Mouse (Mus musculus): ENCODE data around the gene BC005537. TPM values are rescaled to one million over a fixed set of nuclear protein-coding genes. Genes with fewer than 3 reads are reported as not detected.

The BC005537 gene
- polyA plus RNA-seq, 1 experiment from 2014 or later: 43.7 TPM

- no peak for DNase-seq (ENCODE audit: low spot score)
- ATAC-seq (ENCODE audit: low FRiP score): no peak
- Histone ChIP-seq H3K4me2 (replicated peaks) (no peak overlapping the region), H3K27me3 (ENCODE audit: control insufficient read depth, insufficient read depth, low read length) (no peaks in the 10 kb centered on the region), H3K27ac (no peak overlapping the region), H3K4me1 (replicated peaks; ENCODE audit: control insufficient read depth, insufficient read depth, low read length) (no peaks in the 10 kb centered on the region), H3K9ac (no peak overlapping the region), H3K4me3 (replicated peaks; ENCODE audit: low read length) (no peak overlapping the region), H3K36me3 (replicated peaks; ENCODE audit: control insufficient read depth, insufficient read depth) (0 out of 2 replicates have a peak, but pooled peaks cover under 1% of the 10 kb centered on the region), H3K9me3 (ENCODE audit: control insufficient read depth, low read length) (no peaks in the 10 kb centered on the region)
- WGBS: 93% methylated on average over 2 of the region's 2 CpGs
Measured at GRCm38 (mm10) chr13:24851989-24852388, 50.5 kb downstream of the BC005537 start.

DNA sequence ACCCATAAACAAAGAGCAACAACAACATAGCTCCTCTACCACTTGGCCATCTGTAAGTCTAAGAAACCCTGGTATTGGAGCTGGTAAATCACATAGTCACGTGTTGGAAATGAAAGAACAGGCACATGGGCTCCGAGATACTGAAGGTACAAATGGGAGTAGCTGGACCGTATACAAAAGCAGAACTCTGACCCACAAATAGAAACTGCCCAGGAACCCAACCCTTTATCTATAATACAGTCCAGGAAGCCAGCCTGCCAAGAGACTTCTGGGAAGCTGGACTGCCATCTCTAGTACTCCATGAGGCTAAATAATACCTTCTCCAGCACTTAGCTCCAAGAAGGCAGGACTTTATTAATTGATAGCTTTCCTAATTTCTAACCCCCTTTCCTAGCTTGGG lies 51.1 kb downstream of the BC005537 start:
- Histone ChIP-seq H3K9me3 (ENCODE audit: control insufficient read depth, low read length) (no peaks in the 10 kb centered on the region), H3K36me3 (replicated peaks; ENCODE audit: control insufficient read depth, insufficient read depth) (0 out of 2 replicates have a peak, but pooled peaks cover 6% of the 10 kb centered on the region), H3K9ac (no peak overlapping the region), H3K27ac (no peak overlapping the region), H3K27me3 (ENCODE audit: control insufficient read depth, insufficient read depth, low read length) (no peaks in the 10 kb centered on the region), H3K4me1 (replicated peaks; ENCODE audit: control insufficient read depth, insufficient read depth, low read length) (no peaks in the 10 kb centered on the region), H3K4me3 (replicated peaks; ENCODE audit: low read length) (no peak overlapping the region), H3K4me2 (replicated peaks) (no peak overlapping the region)
- WGBS: 89% methylated on average over 3 of the region's 3 CpGs
- ATAC-seq (ENCODE audit: low FRiP score) (no peak), DNase-seq (ENCODE audit: low spot score) (no peak)

DNA sequence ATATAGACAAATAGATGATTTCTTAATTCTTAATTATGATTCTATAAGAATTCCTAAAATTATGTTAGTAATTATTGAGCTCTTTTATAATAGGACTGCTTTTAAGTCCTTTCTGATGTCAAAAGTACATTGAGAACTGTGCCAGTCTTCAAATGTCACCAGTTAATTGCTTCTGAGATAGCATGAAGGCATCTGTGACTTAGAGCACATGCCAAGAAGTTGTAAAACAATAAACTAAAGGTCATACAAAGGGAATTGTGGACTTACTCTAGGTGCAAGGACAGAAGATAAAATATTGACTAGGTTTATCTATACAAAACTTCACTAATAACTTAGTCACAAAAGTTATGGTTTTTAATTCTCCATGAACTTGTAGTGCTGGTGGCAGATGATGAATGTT lies 57.7 kb downstream of the BC005537 start:
- no peaks in the 10 kb centered on the region for H3K27me3 ChIP-seq (ENCODE audit: control insufficient read depth, insufficient read depth, low read length)
- H3K4me1 ChIP-seq (replicated peaks; ENCODE audit: control insufficient read depth, insufficient read depth, low read length): no peaks in the 10 kb centered on the region
- no peak for DNase-seq (ENCODE audit: low spot score)
- H3K9ac ChIP-seq: no peak overlapping the region
- H3K27ac ChIP-seq: no peak overlapping the region
- no peak overlapping the region for H3K4me3 ChIP-seq (replicated peaks; ENCODE audit: low read length)
- H3K9me3 ChIP-seq (ENCODE audit: control insufficient read depth, low read length): no peaks in the 10 kb centered on the region
- H3K4me2 ChIP-seq (replicated peaks): no peak overlapping the region
- H3K36me3 ChIP-seq (replicated peaks; ENCODE audit: control insufficient read depth, insufficient read depth): 0 out of 2 replicates have a peak, but pooled peaks cover 6% of the 10 kb centered on the region
- no peak for ATAC-seq (ENCODE audit: low FRiP score)

DNA sequence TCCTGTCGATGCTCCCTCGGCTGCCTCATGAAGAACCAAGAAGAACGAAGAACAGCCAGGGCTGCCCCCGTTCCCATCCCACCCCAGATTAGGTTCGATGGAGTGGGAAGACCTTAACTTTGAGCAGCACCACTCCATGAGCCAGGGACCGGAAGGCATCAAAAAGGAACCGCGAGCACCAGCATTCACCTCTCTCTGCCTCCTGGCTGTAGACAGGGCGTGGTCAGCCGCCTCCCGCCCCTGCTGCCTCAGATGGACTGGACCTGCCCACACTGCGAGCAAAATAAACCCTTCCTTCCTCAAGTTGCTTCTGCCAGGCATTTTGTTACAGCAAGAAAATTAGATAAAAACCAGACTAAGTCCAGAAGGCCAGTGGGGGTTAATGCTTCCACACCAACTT lies 59.6 kb downstream of the BC005537 start:
- WGBS: 79% methylated on average over 12 of the region's 12 CpGs
- Histone ChIP-seq H3K4me1 (replicated peaks; ENCODE audit: control insufficient read depth, insufficient read depth, low read length) (no peaks in the 10 kb centered on the region), H3K27me3 (ENCODE audit: control insufficient read depth, insufficient read depth, low read length) (no peaks in the 10 kb centered on the region), H3K4me2 (replicated peaks) (no peak overlapping the region), H3K4me3 (replicated peaks; ENCODE audit: low read length) (no peak overlapping the region), H3K36me3 (replicated peaks; ENCODE audit: control insufficient read depth, insufficient read depth) (0 out of 2 replicates have a peak, but pooled peaks cover 6% of the 10 kb centered on the region), H3K9me3 (ENCODE audit: control insufficient read depth, low read length) (no peaks in the 10 kb centered on the region), H3K27ac (no peak overlapping the region), H3K9ac (no peak overlapping the region)
- ATAC-seq (ENCODE audit: low FRiP score): no peak
- DNase-seq (ENCODE audit: low spot score): no peak

- Histone ChIP-seq H3K27ac (no peak overlapping the region), H3K4me1 (replicated peaks; ENCODE audit: control insufficient read depth, insufficient read depth, low read length) (no peaks in the 10 kb centered on the region), H3K4me2 (replicated peaks) (no peak overlapping the region), H3K27me3 (ENCODE audit: control insufficient read depth, insufficient read depth, low read length) (no peaks in the 10 kb centered on the region), H3K36me3 (replicated peaks; ENCODE audit: control insufficient read depth, insufficient read depth) (0 out of 2 replicates have a peak, but pooled peaks cover 6% of the 10 kb centered on the region), H3K4me3 (replicated peaks; ENCODE audit: low read length) (no peak overlapping the region), H3K9ac (no peak overlapping the region), H3K9me3 (ENCODE audit: control insufficient read depth, low read length) (no peaks in the 10 kb centered on the region)
- DNase-seq (ENCODE audit: low spot score) (no peak), ATAC-seq (ENCODE audit: low FRiP score) (no peak)
- WGBS: 75% methylated on average over 7 of the region's 7 CpGs
Measured at GRCm38 (mm10) chr13:24862021-24862420, 60.6 kb downstream of the BC005537 start.

GRCm38 (mm10) chr13:24862520-24862919 lies 61.1 kb downstream of the BC005537 start:
- no peaks in the 10 kb centered on the region for H3K9me3 ChIP-seq (ENCODE audit: control insufficient read depth, low read length)
- no peak overlapping the region for H3K9ac ChIP-seq
- H3K4me1 ChIP-seq (replicated peaks; ENCODE audit: control insufficient read depth, insufficient read depth, low read length): no peaks in the 10 kb centered on the region
- H3K4me3 ChIP-seq (replicated peaks; ENCODE audit: low read length): no peak overlapping the region
- H3K27ac ChIP-seq: no peak overlapping the region
- DNase-seq (ENCODE audit: low spot score): no peak
- no peak for ATAC-seq (ENCODE audit: low FRiP score)
- 0 out of 2 replicates have a peak, but pooled peaks cover under 1% of the 10 kb centered on the region for H3K36me3 ChIP-seq (replicated peaks; ENCODE audit: control insufficient read depth, insufficient read depth)
- 67% methylated on average over 7 of the region's 7 CpGs for WGBS
- no peak overlapping the region for H3K4me2 ChIP-seq (replicated peaks)
- H3K27me3 ChIP-seq (ENCODE audit: control insufficient read depth, insufficient read depth, low read length): no peaks in the 10 kb centered on the region

Other genes with a start within 250 kb of the BC005537 start
- gene Ripor2, start 219.5 kb upstream of the BC005537 start, polyA plus RNA-seq (2014; fragmentation: Nextera tagmentation; extraction: Ambion mirVana): 21.9 and 25.9 TPM in 2 replicates
- gene Armh2, start 60.4 kb upstream of the BC005537 start, polyA plus RNA-seq (2014; fragmentation: Nextera tagmentation; extraction: Ambion mirVana): not detected in 2 replicates
- 20.6 and 22.1 TPM in 2 replicates for gene Gmnn, start 39.7 kb upstream of the BC005537 start, polyA plus RNA-seq (2014; fragmentation: Nextera tagmentation; extraction: Ambion mirVana)
- 55.6 and 59.9 TPM in 2 replicates for gene Acot13, start 29.9 kb downstream of the BC005537 start, polyA plus RNA-seq (2014; fragmentation: Nextera tagmentation; extraction: Ambion mirVana)
- gene Tdp2, start 30.0 kb downstream of the BC005537 start, polyA plus RNA-seq (2014; fragmentation: Nextera tagmentation; extraction: Ambion mirVana): 34.7 and 37.5 TPM in 2 replicates
- 5.5 and 8.0 TPM in 2 replicates for gene D130043K22Rik, start 43.5 kb downstream of the BC005537 start, polyA plus RNA-seq (2014; fragmentation: Nextera tagmentation; extraction: Ambion mirVana)
- 15.8 and 16.5 TPM in 2 replicates for gene Aldh5a1, start 136.0 kb downstream of the BC005537 start, polyA plus RNA-seq (2014; fragmentation: Nextera tagmentation; extraction: Ambion mirVana)
- gene Gpld1, start 141.5 kb downstream of the BC005537 start, polyA plus RNA-seq (2014; fragmentation: Nextera tagmentation; extraction: Ambion mirVana): 2.8 and 3.8 TPM in 2 replicates
- 26.6 and 28.9 TPM in 2 replicates for gene Mrs2, start 218.7 kb downstream of the BC005537 start, polyA plus RNA-seq (2014; fragmentation: Nextera tagmentation; extraction: Ambion mirVana)